Mouse (Mus musculus): Measurements from ENCODE around the gene Klf3. TPM values are rescaled to one million over a fixed set of nuclear protein-coding genes. Genes with fewer than 3 reads are reported as not detected.

Klf3 gene
- total RNA-seq (2023): 120 to 134 TPM (median 124 TPM) in 4 replicates

GRCm38 (mm10) chr5:64802795-64803719 is at the start of gene Klf3:
Gene Klf3, plus strand, starts transcription at chr5:64803388.

Other genes starting within 250 kb of the Klf3 start
- gene Tlr1, start 130.2 kb downstream of the Klf3 start, total RNA-seq (2023): 94.9 to 120 TPM (median 95.7 TPM) in 4 replicates
- gene Tlr6, start 156.7 kb downstream of the Klf3 start, total RNA-seq (2023): 18.0 to 23.8 TPM (median 20.4 TPM) in 4 replicates
- gene Fam114a1, start 166.7 kb downstream of the Klf3 start, total RNA-seq (2023): 3.6 to 7.2 TPM (median 5.2 TPM) in 4 replicates

All from B cell, adult 62 days (primary cell).